Mouse (Mus musculus): Measurements from ENCODE around the gene Myl6. TPM values are rescaled to one million over a fixed set of nuclear protein-coding genes. Genes with fewer than 3 reads are reported as not detected.
"Not testable (repeated sequence)": the region's sequence is repeated elsewhere in the genome, so short reads cannot be mapped to it uniquely, and the experiment has no call there.

Gene Myl6
- polyA plus RNA-seq, 1 experiment from 2014 or later, result 999 TPM

DNA sequence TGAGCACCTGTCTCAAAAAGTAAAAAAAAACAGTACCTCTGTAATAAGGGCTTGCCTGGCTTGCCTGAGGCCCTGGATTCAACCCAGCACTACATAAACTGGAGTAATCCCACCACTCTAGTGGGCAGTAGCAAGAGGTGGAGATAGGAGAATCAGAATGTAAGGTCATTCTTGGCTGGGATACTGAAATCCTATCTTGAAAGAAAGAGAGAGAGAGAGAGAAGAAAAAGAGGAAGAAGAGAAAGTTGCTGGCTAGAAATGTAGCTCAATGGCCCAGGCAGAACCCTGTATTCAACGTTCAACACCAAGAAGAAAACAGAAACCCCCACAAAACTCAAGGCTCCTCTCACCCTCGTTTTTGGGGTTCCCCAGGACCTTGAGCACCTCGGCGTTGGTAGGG lies 2.0 kb upstream of the Myl6 start:
- Histone ChIP-seq H3K27ac (replicated peaks) (no peak overlapping the region), H3K4me2 (no peak overlapping the region), H3K9me3 (replicated peaks) (no peaks in the 10 kb centered on the region), H3K36me3 (peaks cover 7% of the 10 kb centered on the region), H3K27me3 (replicated peaks) (no peaks in the 10 kb centered on the region), H3K4me3 (replicated peaks) (no peak overlapping the region), H3K9ac (replicated peaks) (no peak overlapping the region), H3K4me1 (peaks cover 58% of the 10 kb centered on the region)
- no peak for ATAC-seq (ENCODE audit: low FRiP score)
- 86% methylated on average over 4 of the region's 4 CpGs for WGBS

DNA sequence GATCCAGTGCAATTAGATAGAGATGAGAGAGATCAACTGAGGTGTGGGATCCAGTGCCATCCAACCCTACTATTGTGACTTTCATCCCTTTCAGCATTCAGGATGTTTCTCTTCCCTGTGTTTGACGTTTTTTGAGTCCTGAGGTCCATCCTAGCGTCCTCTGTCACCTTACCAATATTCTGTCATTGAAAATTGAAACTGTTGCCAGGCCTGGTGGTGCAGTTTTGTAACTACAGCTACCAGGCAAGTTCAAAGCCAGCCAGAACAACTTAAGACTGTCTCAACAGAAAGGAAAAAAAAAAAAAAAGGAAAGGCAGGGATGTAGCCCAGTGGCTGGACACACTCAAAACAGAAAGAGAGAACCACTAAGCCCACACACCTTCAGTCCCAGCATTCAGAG lies 1.3 kb upstream of the Myl6 start:
- Histone ChIP-seq H3K27ac (replicated peaks) (0 out of 2 replicates have a peak overlapping the region, but pooled peaks have one; percentile 98), H3K9me3 (replicated peaks) (no peaks in the 10 kb centered on the region), H3K27me3 (replicated peaks) (no peaks in the 10 kb centered on the region), H3K36me3 (peaks cover 13% of the 10 kb centered on the region), H3K4me3 (replicated peaks) (peak overlapping the region; percentile 86; the same call in 1 of the 2 replicates), H3K4me1 (peaks cover 63% of the 10 kb centered on the region), H3K9ac (replicated peaks) (no peak overlapping the region), H3K4me2 (peak overlapping the region; percentile 73)
- 81% methylated on average over 2 of the region's 2 CpGs for WGBS
- no peak for ATAC-seq (ENCODE audit: low FRiP score)

DNA sequence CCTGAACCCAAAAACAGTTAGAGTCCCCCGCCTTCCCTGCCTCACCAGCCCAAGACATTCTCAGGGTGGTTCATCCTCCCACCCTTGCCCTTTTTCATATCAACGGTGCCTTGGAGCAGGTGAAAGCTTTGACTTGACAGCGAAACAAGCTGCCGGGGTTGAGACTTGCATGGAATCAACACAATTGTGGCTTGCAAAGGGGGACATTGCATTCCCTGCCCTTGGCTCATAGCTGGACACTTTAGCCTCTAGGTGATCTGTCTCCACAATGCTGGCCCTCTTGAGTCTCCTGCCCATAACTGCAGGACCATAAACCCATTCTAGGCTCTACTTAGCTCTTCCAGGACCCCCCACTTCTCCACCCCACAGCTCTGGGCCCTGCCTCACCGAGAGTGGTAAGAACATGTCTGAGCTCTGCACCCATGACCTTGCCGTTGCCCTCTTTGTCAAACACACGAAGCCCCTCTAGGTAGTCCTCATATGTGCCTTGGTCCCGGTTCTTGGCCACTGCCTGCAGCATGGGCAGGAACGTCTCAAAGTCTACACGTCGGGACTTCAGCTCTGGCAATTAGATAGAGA lies 811 bp upstream of the Myl6 start:
- no peak for ATAC-seq (ENCODE audit: low FRiP score)
- H3K27me3 ChIP-seq (replicated peaks), result no peaks in the 10 kb centered on the region
- H3K4me1 ChIP-seq, result peaks cover 68% of the 10 kb centered on the region

GRCm38 (mm10) chr10:128493319-128493694 lies 638 bp downstream of the Myl6 start:
- Histone ChIP-seq H3K4me1 (peaks cover 63% of the 10 kb centered on the region), H3K27me3 (replicated peaks) (no peaks in the 10 kb centered on the region), H3K9me3 (replicated peaks) (no peaks in the 10 kb centered on the region), H3K9ac (replicated peaks) (peak overlapping the region; percentile 91), H3K27ac (replicated peaks) (peak overlapping the region; percentile 98), H3K4me3 (replicated peaks) (peak overlapping the region; percentile 86), H3K36me3 (peaks cover 33% of the 10 kb centered on the region), H3K4me2 (peak overlapping the region; percentile 73)
- WGBS, result 0% methylated on average over 12 of the region's 12 CpGs
- ATAC-seq (ENCODE audit: low FRiP score), result peak; percentile 19

More for the DNA sequence above, 811 bp upstream of the Myl6 start:
- Histone ChIP-seq H3K9ac (replicated peaks) (peak overlapping the region; percentile 81), H3K4me2 (peak overlapping the region; percentile 73), H3K27ac (replicated peaks) (peak overlapping the region; percentile 98), H3K9me3 (replicated peaks) (no peaks in the 10 kb centered on the region), H3K4me3 (replicated peaks) (peak overlapping the region; percentile 86), H3K36me3 (peaks cover 18% of the 10 kb centered on the region)
- 59% methylated on average over 11 of the region's 11 CpGs for WGBS

- peak overlapping the region; percentile 86 for H3K4me3 ChIP-seq (replicated peaks)
- no peaks in the 10 kb centered on the region for H3K27me3 ChIP-seq (replicated peaks)
- peak overlapping the region; percentile 73 for H3K4me2 ChIP-seq
- peak; percentile 26; the same call in 1 of the 2 replicates for ATAC-seq (ENCODE audit: low FRiP score)
- H3K9me3 ChIP-seq (replicated peaks), result no peaks in the 10 kb centered on the region
- 27% methylated on average over 12 of the region's 12 CpGs for WGBS
- H3K9ac ChIP-seq (replicated peaks), result peak overlapping the region; percentile 91
- H3K36me3 ChIP-seq, result peaks cover 38% of the 10 kb centered on the region
- H3K27ac ChIP-seq (replicated peaks), result peak overlapping the region; percentile 98
- H3K4me1 ChIP-seq, result peaks cover 58% of the 10 kb centered on the region
Measured at GRCm38 (mm10) chr10:128492633-128493311, 1.2 kb downstream of the Myl6 start.

- ATAC-seq (ENCODE audit: low FRiP score); H3K9me3 ChIP-seq (replicated peaks); H3K27me3 ChIP-seq (replicated peaks): not testable (repeated sequence)
- peak overlapping the region; percentile 73 for H3K4me2 ChIP-seq
- 73% methylated on average over 8 of the region's 8 CpGs for WGBS
- peak overlapping the region; percentile 91 for H3K9ac ChIP-seq (replicated peaks)
- H3K4me3 ChIP-seq (replicated peaks), result peak overlapping the region; percentile 86
- H3K27ac ChIP-seq (replicated peaks), result peak overlapping the region; percentile 98
- H3K36me3 ChIP-seq, result peaks cover 45% of the 10 kb centered on the region
- peaks cover 51% of the 10 kb centered on the region for H3K4me1 ChIP-seq
Measured at GRCm38 (mm10) chr10:128492051-128492450, 1.9 kb downstream of the Myl6 start.

DNA sequence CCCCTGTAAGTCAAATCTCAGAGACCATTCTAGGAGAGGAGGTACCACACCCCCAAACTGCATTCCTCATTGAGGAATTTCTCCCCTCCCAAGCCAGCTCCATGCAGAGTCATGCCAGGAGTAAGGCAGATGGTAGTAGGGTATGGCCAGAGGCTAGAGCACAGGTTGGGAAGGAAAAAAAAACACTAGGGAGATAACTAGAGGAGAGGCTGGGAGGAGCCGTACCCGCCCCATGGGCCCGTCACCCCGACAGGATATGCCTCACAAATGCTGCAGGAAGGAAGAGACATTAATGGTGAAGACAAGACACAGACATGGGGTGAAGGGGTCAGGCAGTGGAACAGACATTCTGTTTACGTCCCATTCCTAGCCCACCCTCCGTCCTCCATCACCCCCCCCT lies 2.5 kb downstream of the Myl6 start:
- peaks cover 45% of the 10 kb centered on the region for H3K4me1 ChIP-seq
- peaks cover 49% of the 10 kb centered on the region for H3K36me3 ChIP-seq
- peak overlapping the region; percentile 29 for H3K9ac ChIP-seq (replicated peaks)
- peak overlapping the region; percentile 61 for H3K27ac ChIP-seq (replicated peaks)
- ATAC-seq (ENCODE audit: low FRiP score), result no peak
- H3K4me3 ChIP-seq (replicated peaks), result peak overlapping the region; percentile 86
- no peaks in the 10 kb centered on the region for H3K9me3 ChIP-seq (replicated peaks)
- no peaks in the 10 kb centered on the region for H3K27me3 ChIP-seq (replicated peaks)
- H3K4me2 ChIP-seq, result peak overlapping the region; percentile 73
- WGBS, result 72% methylated on average over 6 of the region's 6 CpGs

DNA sequence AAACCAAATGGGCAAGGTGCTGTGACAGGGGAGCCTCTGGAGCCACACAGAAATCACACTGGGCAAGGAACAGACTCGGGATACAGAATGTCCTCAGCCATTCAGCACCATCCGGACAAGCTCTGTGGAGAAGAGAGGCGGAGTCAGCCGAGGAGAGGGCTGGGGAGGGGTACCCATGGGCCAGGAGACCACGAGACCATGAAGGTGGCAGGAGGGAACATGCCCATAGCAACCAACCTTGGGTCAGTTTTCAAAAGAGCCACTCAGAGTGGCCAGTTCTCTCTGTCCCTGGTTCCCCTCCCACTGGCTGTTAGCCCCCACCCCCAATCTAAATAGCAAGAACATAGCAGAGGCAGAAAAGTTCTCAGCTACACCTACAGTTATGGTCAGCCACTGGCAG lies 3.0 kb downstream of the Myl6 start:
- 54% methylated on average over 5 of the region's 5 CpGs for WGBS
- H3K4me2 ChIP-seq, result peak overlapping the region; percentile 73

DNA sequence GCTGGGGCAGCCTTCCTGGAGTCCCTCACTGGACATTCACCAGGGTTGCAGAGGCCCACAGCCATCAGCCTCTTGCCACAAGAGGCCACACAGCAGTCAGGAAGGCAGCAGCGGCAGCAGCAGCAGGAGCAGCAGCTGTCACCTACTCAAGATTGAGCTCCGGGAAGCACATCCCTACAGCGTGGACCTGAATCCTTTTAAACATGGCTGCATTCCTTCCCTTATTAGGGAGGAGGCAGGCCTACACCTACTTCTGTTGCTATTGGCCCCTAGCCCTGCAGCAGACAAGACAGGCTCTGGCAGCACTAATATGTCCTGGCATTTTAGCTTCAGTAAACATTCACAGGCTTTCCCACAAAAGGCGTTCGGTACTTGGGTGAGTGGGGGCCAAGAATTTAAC lies 3.7 kb downstream of the Myl6 start:
- Histone ChIP-seq H3K9me3 (replicated peaks) (no peaks in the 10 kb centered on the region), H3K27ac (replicated peaks) (peak overlapping the region; percentile 54; the same call in 1 of the 2 replicates), H3K4me1 (peaks cover 40% of the 10 kb centered on the region), H3K36me3 (peaks cover 62% of the 10 kb centered on the region), H3K27me3 (replicated peaks) (no peaks in the 10 kb centered on the region), H3K4me2 (no peak overlapping the region), H3K4me3 (replicated peaks) (no peak overlapping the region), H3K9ac (replicated peaks) (no peak overlapping the region)
- WGBS, result 79% methylated on average over 5 of the region's 5 CpGs
- no peak for ATAC-seq (ENCODE audit: low FRiP score)

More for the DNA sequence above, 3.0 kb downstream of the Myl6 start:
- H3K4me1 ChIP-seq, result peaks cover 43% of the 10 kb centered on the region
- H3K9ac ChIP-seq (replicated peaks), result peak overlapping the region; percentile 29; the same call in 1 of the 2 replicates
- H3K36me3 ChIP-seq, result peaks cover 55% of the 10 kb centered on the region
- no peaks in the 10 kb centered on the region for H3K27me3 ChIP-seq (replicated peaks)
- peak overlapping the region; percentile 86; the same call in 1 of the 2 replicates for H3K4me3 ChIP-seq (replicated peaks)
- H3K27ac ChIP-seq (replicated peaks), result peak overlapping the region; percentile 61
- H3K9me3 ChIP-seq (replicated peaks), result no peaks in the 10 kb centered on the region
- no peak for ATAC-seq (ENCODE audit: low FRiP score)

DNA sequence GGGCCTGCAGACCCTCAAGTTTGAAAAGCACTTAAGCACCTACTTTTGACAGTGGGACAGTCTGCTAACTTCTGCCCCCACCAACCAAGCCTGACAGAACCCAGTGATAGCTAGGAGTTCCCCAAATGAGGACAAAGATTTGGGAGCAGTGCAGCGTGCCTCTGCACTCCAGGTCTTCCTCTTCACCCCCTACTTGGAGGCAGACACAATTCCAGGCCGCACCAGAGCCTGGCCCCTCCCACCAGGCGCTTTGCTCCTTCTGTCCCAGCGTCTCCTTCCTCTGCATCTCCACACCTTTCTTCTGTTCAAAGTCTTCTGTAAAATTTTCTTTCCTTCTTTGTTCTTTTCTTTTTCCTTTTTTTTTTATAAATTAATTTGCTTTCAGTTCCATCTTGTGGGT lies 4.2 kb downstream of the Myl6 start:
- H3K9ac ChIP-seq (replicated peaks), result no peak overlapping the region
- H3K27me3 ChIP-seq (replicated peaks), result no peaks in the 10 kb centered on the region
- H3K4me1 ChIP-seq, result peaks cover 36% of the 10 kb centered on the region
- ATAC-seq (ENCODE audit: low FRiP score), result no peak
- H3K4me3 ChIP-seq (replicated peaks), result no peak overlapping the region
- H3K36me3 ChIP-seq, result peaks cover 64% of the 10 kb centered on the region
- H3K9me3 ChIP-seq (replicated peaks), result no peaks in the 10 kb centered on the region
- WGBS, result 65% methylated on average over 4 of the region's 4 CpGs
- H3K27ac ChIP-seq (replicated peaks), result peak overlapping the region; percentile 54; the same call in 1 of the 2 replicates
- H3K4me2 ChIP-seq, result no peak overlapping the region

DNA sequence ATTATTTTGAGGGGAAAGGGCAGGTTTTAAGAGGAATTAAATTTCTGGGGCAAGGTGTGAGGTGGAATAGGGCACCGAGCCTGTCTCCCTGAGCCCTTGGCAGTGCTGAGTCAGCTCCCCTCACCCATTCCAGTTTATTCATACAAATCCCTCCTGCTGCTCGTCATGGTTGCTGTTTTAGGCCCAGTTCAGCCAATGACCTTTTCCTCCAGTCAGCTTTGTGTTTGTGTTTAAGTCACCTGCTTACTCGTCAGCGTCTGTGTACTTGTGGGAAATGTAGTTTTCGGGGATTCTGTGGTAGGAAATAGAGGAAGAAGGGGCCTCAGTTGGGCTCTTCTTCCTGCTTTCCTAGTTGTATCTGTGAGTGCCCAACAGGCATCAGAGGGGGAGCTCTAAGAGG lies 4.6 kb downstream of the Myl6 start:
- H3K27ac ChIP-seq (replicated peaks), result peak overlapping the region; percentile 54; the same call in 1 of the 2 replicates
- ATAC-seq (ENCODE audit: low FRiP score), result no peak
- 60% methylated on average over 5 of the region's 5 CpGs for WGBS
- no peak overlapping the region for H3K4me2 ChIP-seq
- H3K4me1 ChIP-seq, result peaks cover 32% of the 10 kb centered on the region
- H3K36me3 ChIP-seq, result peaks cover 68% of the 10 kb centered on the region
- H3K4me3 ChIP-seq (replicated peaks), result no peak overlapping the region
- H3K9ac ChIP-seq (replicated peaks), result no peak overlapping the region
- H3K27me3 ChIP-seq (replicated peaks), result no peaks in the 10 kb centered on the region
- no peaks in the 10 kb centered on the region for H3K9me3 ChIP-seq (replicated peaks)

- Histone ChIP-seq H3K4me2 (no peak overlapping the region), H3K4me3 (replicated peaks) (no peak overlapping the region), H3K9ac (replicated peaks) (no peak overlapping the region), H3K9me3 (replicated peaks) (no peaks in the 10 kb centered on the region), H3K27me3 (replicated peaks) (no peaks in the 10 kb centered on the region), H3K36me3 (peaks cover 74% of the 10 kb centered on the region), H3K4me1 (peaks cover 32% of the 10 kb centered on the region), H3K27ac (replicated peaks) (no peak overlapping the region; the same call in 1 of the 2 replicates)
- ATAC-seq (ENCODE audit: low FRiP score), result no peak
- WGBS, result 86% methylated on average over 4 of the region's 4 CpGs
Measured at GRCm38 (mm10) chr10:128488776-128489175, 5.2 kb downstream of the Myl6 start.

Data from neural tube, embryonic 15.5 days (tissue).